ENCODE assay signal across 14 mouse cellular contexts in the genomic region with DNA sequence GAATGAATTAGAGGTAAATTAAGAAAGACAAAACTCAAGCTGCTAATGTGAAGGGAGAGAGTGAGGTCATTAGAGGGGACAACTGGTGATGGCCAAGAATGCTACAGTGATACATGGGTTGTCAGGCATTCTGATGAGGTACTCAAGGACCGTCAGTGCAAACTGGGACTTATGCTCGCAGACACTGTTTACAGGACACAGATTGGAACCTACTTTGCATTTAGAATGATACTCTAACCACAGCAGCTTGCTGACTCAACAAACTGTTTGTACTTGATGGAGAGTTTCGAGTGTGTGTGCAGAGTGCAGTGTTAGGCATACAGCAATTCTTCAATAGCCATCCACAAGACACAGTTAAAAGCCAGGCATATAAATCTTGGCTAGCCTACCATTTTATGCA.
DNase-seq lines count a peak whose midpoint lies in the region; ATAC-seq and TF ChIP-seq lines count a peak whose summit lies in the region.
"Had no signal": no experiment of that assay in that cellular context is flagged by ENCODE, and none has a peak within 500 bp of the region (broad histone marks: within the 10 kb centered on the region; RNA-seq: fewer than 3 reads in every experiment).

No protein-coding gene starts in this region.

- H3K9me3 ChIP-seq in neural tube, embryonic 11.5 days (ENCODE audit: control insufficient read depth, low read length), result no peaks in the 10 kb centered on the region
- no peaks in the 10 kb centered on the region for H3K9me3 ChIP-seq in neural tube, embryonic 15.5 days (replicated peaks)

- TF ChIP-seq POLR2A in thymus, adult 2 months (IDR thresholded peaks at IDR 0.05; ENCODE audit: control insufficient read depth, extremely low read depth, insufficient read depth, low read length, poor library complexity), result no peak

- ATAC-seq in frontal cortex, adult (ENCODE audit: low TSS enrichment), result peak; percentile 96
- ATAC-seq in neural tube, embryonic 11.5 days (ENCODE audit: insufficient read depth, low FRiP score, low TSS enrichment), result 0 out of 2 replicates have a peak, but pooled peaks have one; percentile 38
- ATAC-seq in neural tube, embryonic 15.5 days (ENCODE audit: low FRiP score), result peak; percentile 85

- H3K4me2 ChIP-seq in neural tube, embryonic 11.5 days (ENCODE audit: low read depth), result no peak overlapping the region
- H3K4me2 ChIP-seq in neural tube, embryonic 15.5 days, result no peak overlapping the region
- H3K4me2 ChIP-seq: heart, embryonic 11.5 days had no signal

- no peaks in the 10 kb centered on the region for H3K27me3 ChIP-seq in neural tube, embryonic 11.5 days (ENCODE audit: control insufficient read depth, insufficient read depth, low read length)
- no peaks in the 10 kb centered on the region for H3K27me3 ChIP-seq in neural tube, embryonic 15.5 days (replicated peaks)
- no peaks in the 10 kb centered on the region for H3K27me3 ChIP-seq in thymus, adult 2 months (ENCODE audit: control insufficient read depth, insufficient read depth, low read length)

- DNase-seq in frontal cortex, postnatal 10 days (ENCODE audit: low spot score in 2 of 2), result no peak
- no peak for DNase-seq in neural tube, embryonic 11.5 days (ENCODE audit: low spot score)
- no peak for DNase-seq in neural tube, embryonic 10.5 days (ENCODE audit: extremely low spot score, low spot score)
- peak; percentile 4 for DNase-seq in layer of hippocampus, adult 9-11 months
- DNase-seq in thymus, postnatal 4 days, result no peak
- no peak for DNase-seq in thymus, adult 2 months
- DNase-seq: cerebellum, adult 9-10 months; gastrocnemius, postnatal 36 days; kidney, adult 8-10 months had no signal

- H3K27ac ChIP-seq in neural tube, embryonic 11.5 days (ENCODE audit: low read depth, low read length), result no peak overlapping the region
- peak overlapping the region; percentile 6; the same call in 1 of the 2 replicates for H3K27ac ChIP-seq in neural tube, embryonic 15.5 days (replicated peaks)
- no peak overlapping the region for H3K27ac ChIP-seq in thymus, adult 2 months (ENCODE audit: control insufficient read depth, insufficient read depth, low read length)
- H3K27ac ChIP-seq: liver, embryonic 14.5 days; stomach, postnatal 0 days had no signal

- no peak overlapping the region for H3K9ac ChIP-seq in neural tube, embryonic 11.5 days (ENCODE audit: low read length)
- no peak overlapping the region for H3K9ac ChIP-seq in neural tube, embryonic 15.5 days (replicated peaks)
- H3K9ac ChIP-seq: liver, embryonic 14.5 days had no signal

- TF ChIP-seq CTCF in thymus, adult 2 months (IDR thresholded peaks at IDR 0.05; ENCODE audit: borderline replicate concordance, control insufficient read depth, extremely low read depth, insufficient read depth, low read length, poor library complexity), result no peak

- no peak overlapping the region for H3K4me3 ChIP-seq in neural tube, embryonic 11.5 days (ENCODE audit: low read depth, low read length)
- H3K4me3 ChIP-seq in neural tube, embryonic 15.5 days (replicated peaks), result no peak overlapping the region
- H3K4me3 ChIP-seq in thymus, adult 2 months (ENCODE audit: control insufficient read depth, insufficient read depth, low read length), result no peak overlapping the region

- no peaks in the 10 kb centered on the region for H3K36me3 ChIP-seq in neural tube, embryonic 11.5 days (ENCODE audit: control insufficient read depth, insufficient read depth, low read length)
- H3K36me3 ChIP-seq in neural tube, embryonic 15.5 days, result no peaks in the 10 kb centered on the region
- H3K36me3 ChIP-seq in thymus, adult 2 months (ENCODE audit: control insufficient read depth, insufficient read depth, low read length), result no peaks in the 10 kb centered on the region

- H3K4me1 ChIP-seq in neural tube, embryonic 11.5 days (ENCODE audit: control insufficient read depth, insufficient read depth, low read length), result no peaks in the 10 kb centered on the region
- H3K4me1 ChIP-seq in neural tube, embryonic 15.5 days, result no peaks in the 10 kb centered on the region
- no peaks in the 10 kb centered on the region for H3K4me1 ChIP-seq in thymus, adult 2 months (replicated peaks; ENCODE audit: control insufficient read depth, insufficient read depth, low read length)

- 75% methylated on average over 3 of the region's 3 CpGs for WGBS in neural tube, embryonic 11.5 days
- 34% methylated on average over 3 of the region's 3 CpGs for WGBS in neural tube, embryonic 15.5 days
- WGBS in thymus, adult 2 months, result 85% methylated on average over 3 of the region's 3 CpGs

Comparison
In these comparisons a context has a peak if more than half of its experiments do, and no peak if none do; other contexts are left out.
1. ATAC-seq: peak in every context shown above with its lines; median percentile 96 in frontal cortex, adult; 85 in neural tube, embryonic 15.5 days; 38 in neural tube, embryonic 11.5 days.